Mouse (Mus musculus) lung, adult 2 months (tissue): Measurements from ENCODE around the gene Lamb2.

Source experiments
- CTCF ChIP-seq: fragments of 200-500 bp; IDR thresholded peaks from 2 replicates; pipeline ENCODE4 v1.5.1; 2011; ENCODE audit warnings: mild to moderate bottlenecking, low read length, control low read depth; ENCODE audit not compliant: insufficient read depth
- POLR2A ChIP-seq: fragments of 200-500 bp; IDR thresholded peaks from 2 replicates; pipeline ENCODE4 v1.6.1; 2011; ENCODE audit warnings: low read depth, mild to moderate bottlenecking, control low read depth, low read length, borderline replicate concordance; ENCODE audit errors: extremely low read depth

GRCm38 (mm10) chr9:108492043-108492750 is 12.7 kb downstream of the Lamb2 start:
- TF ChIP-seq CTCF (no peak), POLR2A (no peak)
